Mouse (Mus musculus): ENCODE measurements around the gene Pik3r1. TPM values are rescaled to one million over a fixed set of nuclear protein-coding genes. Genes with fewer than 3 reads are reported as not detected.

The Pik3r1 gene
- polyA plus RNA-seq, 1 experiment = 4.2 TPM

DNA sequence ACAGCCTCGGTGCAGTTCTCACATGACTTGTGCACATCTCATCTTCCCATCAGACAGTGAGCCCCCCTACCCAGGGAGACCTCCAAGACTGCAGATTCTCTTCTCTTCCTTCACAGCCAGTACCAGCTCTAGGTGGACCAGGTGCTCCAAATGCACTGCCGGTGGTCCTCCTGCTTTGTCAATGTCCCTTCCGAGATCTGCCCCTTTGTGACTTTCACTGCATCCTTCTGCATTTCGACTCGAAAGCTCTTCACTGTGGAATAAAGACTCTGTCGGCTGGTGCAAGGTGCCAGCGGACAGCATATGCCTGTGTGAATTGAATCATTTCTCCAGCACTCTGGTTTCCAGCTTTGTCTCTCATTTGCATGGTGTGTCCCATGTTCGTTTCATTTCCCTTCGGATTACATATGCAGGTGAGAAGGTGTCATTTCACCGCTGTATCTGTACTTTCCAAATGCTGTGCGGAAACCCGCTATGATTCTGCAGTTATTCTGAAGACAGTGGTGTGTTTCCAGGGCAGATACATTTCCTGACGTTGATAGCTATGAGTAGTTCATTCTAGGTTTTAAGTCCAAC lies 32.1 kb upstream of the Pik3r1 start:
- TF ChIP-seq GATA1 (IDR thresholded peaks at IDR 0.05; ENCODE audit: borderline replicate concordance, low read length) (no peak), FLI1 (IDR thresholded peaks at IDR 0.05; ENCODE audit: low read length) (no peak)

GRCm38 (mm10) chr13:101799318-101799717 lies 31.3 kb upstream of the Pik3r1 start:
- Histone ChIP-seq H3K27me3 (replicated peaks) (peaks cover 14% of the 10 kb centered on the region), H3K36me3 (replicated peaks; ENCODE audit: low read length) (no peaks in the 10 kb centered on the region), H3K4me3 (replicated peaks) (no peak overlapping the region), H3K9me3 (peaks cover 10% of the 10 kb centered on the region), H3K4me1 (peaks cover 39% of the 10 kb centered on the region)
- no peak for TF ChIP-seq GATA1 (IDR thresholded peaks at IDR 0.05; ENCODE audit: borderline replicate concordance, low read length)
- TF ChIP-seq FLI1 (IDR thresholded peaks at IDR 0.05; ENCODE audit: low read length) = no peak

More for the DNA sequence above, 32.1 kb upstream of the Pik3r1 start:
- Histone ChIP-seq H3K27me3 (replicated peaks) (peaks cover 18% of the 10 kb centered on the region), H3K4me3 (replicated peaks) (no peak overlapping the region), H3K4me1 (peaks cover 41% of the 10 kb centered on the region), H3K36me3 (replicated peaks; ENCODE audit: low read length) (no peaks in the 10 kb centered on the region), H3K9me3 (peaks cover 6% of the 10 kb centered on the region)

GRCm38 (mm10) chr13:101798522-101798921 lies 30.5 kb upstream of the Pik3r1 start:
- peaks cover 10% of the 10 kb centered on the region for H3K9me3 ChIP-seq
- H3K4me3 ChIP-seq (replicated peaks) = no peak overlapping the region
- no peaks in the 10 kb centered on the region for H3K36me3 ChIP-seq (replicated peaks; ENCODE audit: low read length)
- H3K27me3 ChIP-seq (replicated peaks) = peaks cover 7% of the 10 kb centered on the region
- no peak for TF ChIP-seq FLI1 (IDR thresholded peaks at IDR 0.05; ENCODE audit: low read length)
- TF ChIP-seq GATA1 (IDR thresholded peaks at IDR 0.05; ENCODE audit: borderline replicate concordance, low read length) = no peak
- peaks cover 39% of the 10 kb centered on the region for H3K4me1 ChIP-seq

- Histone ChIP-seq H3K4me1 (peaks cover 39% of the 10 kb centered on the region), H3K27me3 (replicated peaks) (peaks cover 7% of the 10 kb centered on the region), H3K4me3 (replicated peaks) (no peak overlapping the region), H3K9me3 (peaks cover 10% of the 10 kb centered on the region), H3K36me3 (replicated peaks; ENCODE audit: low read length) (no peaks in the 10 kb centered on the region)
- no peak for TF ChIP-seq GATA1 (IDR thresholded peaks at IDR 0.05; ENCODE audit: borderline replicate concordance, low read length)
- TF ChIP-seq FLI1 (IDR thresholded peaks at IDR 0.05; ENCODE audit: low read length) = no peak
These were observed 29.0 kb upstream of the Pik3r1 start for GRCm38 (mm10) chr13:101796983-101797382.

- H3K4me1 ChIP-seq = peaks cover 4% of the 10 kb centered on the region; the same call in 1 of the 2 replicates
- H3K9me3 ChIP-seq = no peaks in the 10 kb centered on the region
- no peak for TF ChIP-seq GATA1 (IDR thresholded peaks at IDR 0.05; ENCODE audit: borderline replicate concordance, low read length)
- no peak for TF ChIP-seq FLI1 (IDR thresholded peaks at IDR 0.05; ENCODE audit: low read length)
- H3K4me3 ChIP-seq (replicated peaks) = no peak overlapping the region
- peaks cover 1% of the 10 kb centered on the region for H3K27me3 ChIP-seq (replicated peaks)
- no peaks in the 10 kb centered on the region for H3K36me3 ChIP-seq (replicated peaks; ENCODE audit: low read length)
These were observed 17.7 kb upstream of the Pik3r1 start for GRCm38 (mm10) chr13:101785705-101786104.

GRCm38 (mm10) chr13:101784651-101785289 lies 16.8 kb upstream of the Pik3r1 start:
- no peaks in the 10 kb centered on the region for H3K36me3 ChIP-seq (replicated peaks; ENCODE audit: low read length)
- H3K4me3 ChIP-seq (replicated peaks) = no peak overlapping the region
- peaks cover 6% of the 10 kb centered on the region; the same call in 1 of the 2 replicates for H3K4me1 ChIP-seq
- peaks cover 1% of the 10 kb centered on the region for H3K27me3 ChIP-seq (replicated peaks)
- no peaks in the 10 kb centered on the region for H3K9me3 ChIP-seq
- TF ChIP-seq FLI1 (IDR thresholded peaks at IDR 0.05; ENCODE audit: low read length) = no peak
- TF ChIP-seq GATA1 (IDR thresholded peaks at IDR 0.05; ENCODE audit: borderline replicate concordance, low read length) = no peak

DNA sequence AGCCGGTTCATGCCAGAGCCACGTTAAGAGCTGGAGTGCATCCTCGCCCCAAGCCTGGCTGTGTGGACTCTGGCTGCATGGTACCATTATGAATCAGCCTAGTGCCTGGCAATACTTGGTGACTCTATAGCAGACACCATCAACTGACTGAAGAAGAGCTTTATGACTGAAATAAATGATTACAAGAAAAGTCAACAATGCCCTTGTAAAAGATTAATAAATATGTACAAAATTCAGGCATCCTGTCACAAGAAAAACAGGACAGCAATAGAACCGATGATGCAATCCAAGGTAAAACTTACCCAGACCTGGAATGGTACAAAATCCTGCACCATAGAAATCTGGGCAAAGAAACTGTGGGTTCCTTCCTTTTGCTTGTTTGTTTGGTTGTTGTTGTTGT lies 11.0 kb upstream of the Pik3r1 start:
- no peaks in the 10 kb centered on the region for H3K36me3 ChIP-seq (replicated peaks; ENCODE audit: low read length)
- H3K4me1 ChIP-seq = peaks cover 6% of the 10 kb centered on the region; the same call in 1 of the 2 replicates
- TF ChIP-seq FLI1 (IDR thresholded peaks at IDR 0.05; ENCODE audit: low read length) = no peak
- TF ChIP-seq GATA1 (IDR thresholded peaks at IDR 0.05; ENCODE audit: borderline replicate concordance, low read length) = no peak
- H3K4me3 ChIP-seq (replicated peaks) = no peak overlapping the region
- H3K27me3 ChIP-seq (replicated peaks) = peaks cover 2% of the 10 kb centered on the region
- no peaks in the 10 kb centered on the region for H3K9me3 ChIP-seq

DNA sequence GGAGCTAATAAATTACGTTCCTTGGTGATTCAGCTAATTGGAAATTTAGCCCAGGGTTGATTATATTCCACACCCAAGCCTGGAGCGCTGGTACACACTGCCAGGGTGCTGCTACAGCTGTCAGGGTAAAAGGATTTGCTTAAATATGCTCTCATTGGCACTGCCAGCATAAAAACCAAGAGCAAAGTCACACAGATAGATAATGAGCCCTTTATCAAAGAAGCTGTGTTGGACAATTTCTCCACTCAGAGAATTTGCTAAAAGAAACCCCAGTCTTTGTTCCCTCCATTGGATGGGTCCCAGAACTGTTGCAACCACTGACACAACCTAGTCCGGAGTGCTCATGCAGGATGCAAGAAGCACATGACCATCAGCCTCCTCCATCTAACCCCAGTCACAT lies 9.8 kb upstream of the Pik3r1 start:
- Histone ChIP-seq H3K4me3 (replicated peaks) (no peak overlapping the region), H3K27me3 (replicated peaks) (peaks cover 2% of the 10 kb centered on the region), H3K36me3 (replicated peaks; ENCODE audit: low read length) (no peaks in the 10 kb centered on the region), H3K4me1 (peaks cover 6% of the 10 kb centered on the region; the same call in 1 of the 2 replicates), H3K9me3 (no peaks in the 10 kb centered on the region)
- TF ChIP-seq GATA1 (IDR thresholded peaks at IDR 0.05; ENCODE audit: borderline replicate concordance, low read length) = no peak
- no peak for TF ChIP-seq FLI1 (IDR thresholded peaks at IDR 0.05; ENCODE audit: low read length)

DNA sequence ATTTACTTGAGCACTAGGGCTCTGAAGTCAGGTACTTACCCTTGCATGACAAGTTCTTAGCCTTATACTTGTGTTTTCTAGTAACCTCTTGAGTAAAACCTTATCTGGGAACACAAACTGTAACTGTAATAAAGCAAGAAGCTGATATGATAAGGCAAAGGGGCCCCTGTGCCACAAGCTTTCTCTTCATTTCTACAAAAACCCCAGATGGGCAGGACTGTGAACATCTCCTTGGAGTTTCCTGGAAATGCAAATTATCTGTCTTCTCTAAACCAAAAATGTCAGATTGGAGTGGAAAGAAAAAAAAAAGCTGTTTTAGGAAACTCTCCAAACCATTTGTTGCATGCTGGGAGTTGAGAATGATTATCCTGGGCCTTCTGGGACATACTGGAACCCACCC lies 3.1 kb upstream of the Pik3r1 start:
- H3K27me3 ChIP-seq (replicated peaks) = no peaks in the 10 kb centered on the region
- no peaks in the 10 kb centered on the region for H3K36me3 ChIP-seq (replicated peaks; ENCODE audit: low read length)
- peaks cover 17% of the 10 kb centered on the region for H3K4me1 ChIP-seq
- no peak overlapping the region for H3K4me3 ChIP-seq (replicated peaks)
- TF ChIP-seq FLI1 (IDR thresholded peaks at IDR 0.05; ENCODE audit: low read length) = no peak
- TF ChIP-seq GATA1 (IDR thresholded peaks at IDR 0.05; ENCODE audit: borderline replicate concordance, low read length) = no peak
- no peaks in the 10 kb centered on the region for H3K9me3 ChIP-seq

- peaks cover 28% of the 10 kb centered on the region for H3K4me1 ChIP-seq
- no peaks in the 10 kb centered on the region for H3K27me3 ChIP-seq (replicated peaks)
- no peak for TF ChIP-seq FLI1 (IDR thresholded peaks at IDR 0.05; ENCODE audit: low read length)
- TF ChIP-seq GATA1 (IDR thresholded peaks at IDR 0.05; ENCODE audit: borderline replicate concordance, low read length) = no peak
- no peaks in the 10 kb centered on the region for H3K9me3 ChIP-seq
- H3K4me3 ChIP-seq (replicated peaks) = no peak overlapping the region
- peaks cover 4% of the 10 kb centered on the region for H3K36me3 ChIP-seq (replicated peaks; ENCODE audit: low read length)
These were observed 1.9 kb upstream of the Pik3r1 start for GRCm38 (mm10) chr13:101769955-101770354.

Measured in megakaryocyte, embryonic 14.5 days (primary cell).